Mouse (Mus musculus) bone marrow, adult 2 months (tissue): ENCODE data around the gene Litaf.

Source experiments
- CTCF ChIP-seq: fragments of 200-500 bp; IDR thresholded peaks from 2 replicates; pipeline ENCODE4 v1.5.1; 2011; ENCODE audit warnings: low read length, control low read depth; ENCODE audit not compliant: control insufficient read depth, insufficient read depth
- POLR2A ChIP-seq: fragments of 200-500 bp; IDR thresholded peaks from 2 replicates; pipeline ENCODE4 v1.6.1; 2011; ENCODE audit warnings: low read depth, mild to moderate bottlenecking, control low read depth, low read length, borderline replicate concordance; ENCODE audit not compliant: control insufficient read depth

DNA sequence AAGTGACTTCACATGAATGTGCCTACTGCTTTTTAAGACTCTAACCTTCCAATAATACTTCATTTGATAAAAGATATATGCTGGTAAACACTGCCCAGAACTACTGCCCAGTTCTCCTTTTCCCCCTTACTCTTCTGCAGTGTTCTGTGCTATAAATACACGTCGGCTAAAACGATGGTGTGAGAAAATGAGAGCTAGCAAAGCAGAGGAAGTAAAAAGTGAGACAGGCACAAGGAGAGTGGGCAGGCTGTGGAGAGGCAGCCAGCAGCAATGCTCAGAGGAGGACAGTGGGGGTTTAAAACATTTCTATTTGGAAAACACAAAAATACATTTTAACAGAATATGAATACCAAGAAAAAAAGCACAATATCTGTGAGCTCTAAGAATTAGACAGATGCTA lies 26.6 kb upstream of the Litaf start:
- no peak for TF ChIP-seq CTCF
- no peak for TF ChIP-seq POLR2A
